Comparison of ENCODE assay signal across 15 mouse cellular contexts in the genomic region with DNA sequence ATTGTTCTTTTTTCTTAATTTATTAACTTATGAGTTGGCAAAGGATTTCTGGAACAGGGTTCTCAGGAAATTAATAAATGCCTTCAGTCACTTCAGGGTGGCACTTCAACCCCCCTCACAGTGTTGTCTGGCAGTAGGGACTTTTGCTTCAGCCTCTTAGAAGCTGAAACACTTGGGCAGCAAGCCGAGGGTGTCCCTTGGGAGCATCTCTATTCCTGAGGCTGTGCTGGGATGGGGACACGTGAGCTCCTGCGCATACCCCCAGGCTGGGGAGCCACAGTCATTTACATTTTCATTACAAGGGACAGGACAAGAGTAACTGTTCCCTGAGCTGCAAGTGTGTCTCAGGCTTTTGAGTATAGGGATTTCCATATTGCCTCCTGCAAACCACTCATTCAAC. TPM values are rescaled to one million over a fixed set of nuclear protein-coding genes. Genes with fewer than 3 reads are reported as not detected.
DNase-seq lines count a peak whose midpoint lies in the region; ATAC-seq lines count a peak whose summit lies in the region.
"Had no signal": no experiment of that assay in that cellular context is flagged by ENCODE, and none has a peak within 500 bp of the region (broad histone marks: within the 10 kb centered on the region; RNA-seq: fewer than 3 reads in every experiment).

No protein-coding gene starts in this region.

- no peak overlapping the region for H3K4me2 ChIP-seq in hindbrain, embryonic 13.5 days
- H3K4me2 ChIP-seq in hindbrain, embryonic 16.5 days (ENCODE audit: low read length), result no peak overlapping the region
- no peak overlapping the region for H3K4me2 ChIP-seq in hindbrain, embryonic 14.5 days (replicated peaks)
- H3K4me2 ChIP-seq in neural tube, embryonic 14.5 days (ENCODE audit: low read depth, low read length), result no peak overlapping the region

- H3K36me3 ChIP-seq in hindbrain, embryonic 13.5 days, result peaks cover 11% of the 10 kb centered on the region
- H3K36me3 ChIP-seq in hindbrain, embryonic 16.5 days (ENCODE audit: control insufficient read depth, insufficient read depth, low read length), result no peaks in the 10 kb centered on the region
- H3K36me3 ChIP-seq in hindbrain, embryonic 14.5 days (replicated peaks; ENCODE audit: control insufficient read depth, insufficient read depth), result peaks cover 12% of the 10 kb centered on the region; the same call in 1 of the 2 replicates
- no peaks in the 10 kb centered on the region; the same call in none of the 2 replicates for H3K36me3 ChIP-seq in neural tube, embryonic 14.5 days (ENCODE audit: control insufficient read depth, insufficient read depth, low read length)

- no peak for ATAC-seq in hindbrain, embryonic 13.5 days (ENCODE audit: low FRiP score)
- no peak for ATAC-seq in hindbrain, embryonic 16.5 days
- ATAC-seq in hindbrain, embryonic 14.5 days (ENCODE audit: low FRiP score), result no peak
- no peak for ATAC-seq in neural tube, embryonic 14.5 days (ENCODE audit: low read depth)

- peak overlapping the region; percentile 68; the same call in 1 of the 2 replicates for H3K9ac ChIP-seq in hindbrain, embryonic 13.5 days
- no peak overlapping the region for H3K9ac ChIP-seq in hindbrain, embryonic 16.5 days (ENCODE audit: low read depth, low read length)
- H3K9ac ChIP-seq in hindbrain, embryonic 14.5 days, result peak overlapping the region; percentile 53; the same call in 1 of the 2 replicates
- no peak overlapping the region for H3K9ac ChIP-seq in neural tube, embryonic 14.5 days (replicated peaks; ENCODE audit: low read depth, low read length)

- DNase-seq in cerebellum, adult 9-11 months, result peak; percentile 20
- no peak for DNase-seq in cerebellum, adult 8-10 months
- no peak for DNase-seq in hindbrain, embryonic 14.5 days (ENCODE audit: low spot score)
- DNase-seq in layer of hippocampus, adult 8-10 months (ENCODE audit: low spot score in 2 of 2), result no peak
- DNase-seq: adrenal gland, adult 8-10 months; cerebellum, adult 2 months; gastrocnemius, postnatal 14 days; kidney, adult 8-10 months; kidney, postnatal 36 days; lung, adult 18-20 months; thymus, postnatal 14 days had no signal

- H3K27me3 ChIP-seq in hindbrain, embryonic 13.5 days, result no peaks in the 10 kb centered on the region
- H3K27me3 ChIP-seq in hindbrain, embryonic 16.5 days (replicated peaks; ENCODE audit: control insufficient read depth, insufficient read depth, low read length), result no peaks in the 10 kb centered on the region
- no peaks in the 10 kb centered on the region for H3K27me3 ChIP-seq in hindbrain, embryonic 14.5 days (ENCODE audit: control insufficient read depth, insufficient read depth, low read length)
- no peaks in the 10 kb centered on the region for H3K27me3 ChIP-seq in neural tube, embryonic 14.5 days (ENCODE audit: control insufficient read depth, insufficient read depth, low read length)
- H3K27me3 ChIP-seq: CH12.LX had no signal

- H3K4me1 ChIP-seq in hindbrain, embryonic 13.5 days (replicated peaks), result peaks cover 78% of the 10 kb centered on the region
- peaks cover 54% of the 10 kb centered on the region for H3K4me1 ChIP-seq in hindbrain, embryonic 16.5 days (ENCODE audit: control insufficient read depth, insufficient read depth, low read depth, low read length)
- H3K4me1 ChIP-seq in hindbrain, embryonic 14.5 days (replicated peaks; ENCODE audit: control insufficient read depth, insufficient read depth, low read length), result peaks cover 62% of the 10 kb centered on the region
- peaks cover 66% of the 10 kb centered on the region for H3K4me1 ChIP-seq in neural tube, embryonic 14.5 days (ENCODE audit: control insufficient read depth, insufficient read depth, low read length)

- no peaks in the 10 kb centered on the region for H3K9me3 ChIP-seq in hindbrain, embryonic 13.5 days
- H3K9me3 ChIP-seq in hindbrain, embryonic 16.5 days (ENCODE audit: control insufficient read depth, low read length), result no peaks in the 10 kb centered on the region
- no peaks in the 10 kb centered on the region for H3K9me3 ChIP-seq in hindbrain, embryonic 14.5 days (ENCODE audit: control insufficient read depth, low read length)
- no peaks in the 10 kb centered on the region for H3K9me3 ChIP-seq in neural tube, embryonic 14.5 days (ENCODE audit: control insufficient read depth, low read length)

- no peak overlapping the region for H3K4me3 ChIP-seq in hindbrain, embryonic 13.5 days
- H3K4me3 ChIP-seq in hindbrain, embryonic 16.5 days (ENCODE audit: low read length), result no peak overlapping the region
- H3K4me3 ChIP-seq in hindbrain, embryonic 14.5 days (replicated peaks; ENCODE audit: low read length), result no peak overlapping the region
- no peak overlapping the region for H3K4me3 ChIP-seq in neural tube, embryonic 14.5 days (ENCODE audit: low read depth, low read length)

- WGBS in hindbrain, embryonic 13.5 days, result 25% methylated on average over 3 of the region's 3 CpGs
- WGBS in hindbrain, embryonic 16.5 days, result 43% methylated on average over 3 of the region's 3 CpGs
- 23% methylated on average over 3 of the region's 3 CpGs for WGBS in hindbrain, embryonic 14.5 days
- WGBS in neural tube, embryonic 14.5 days, result 26% methylated on average over 3 of the region's 3 CpGs

- H3K27ac ChIP-seq in hindbrain, embryonic 13.5 days, result peak overlapping the region; percentile 95
- H3K27ac ChIP-seq in hindbrain, embryonic 16.5 days (ENCODE audit: low read depth, low read length), result no peak overlapping the region
- peak overlapping the region; percentile 92 for H3K27ac ChIP-seq in hindbrain, embryonic 14.5 days
- H3K27ac ChIP-seq in neural tube, embryonic 14.5 days (ENCODE audit: low read depth, low read length), result peak overlapping the region; percentile 83; the same call in 1 of the 2 replicates

RNA-seq across cellular contexts. Expression of a gene that starts 35.8 kb away (rescaled TPM):
- 38.4 and 41.7 TPM in 2 replicates for polyA plus RNA-seq in hindbrain, embryonic 13.5 days (2015; fragmentation: Nextera tagmentation; extraction: Ambion mirVana)
- 23.8 and 34.7 TPM in 2 replicates for polyA plus RNA-seq in hindbrain, embryonic 16.5 days (2015; fragmentation: Nextera tagmentation; extraction: Ambion mirVana)
- polyA plus RNA-seq in hindbrain, embryonic 14.5 days (2014; fragmentation: Nextera tagmentation; extraction: Ambion mirVana), result 62.2 and 69.5 TPM in 2 replicates
- polyA plus RNA-seq in neural tube, embryonic 14.5 days (2014; fragmentation: Nextera tagmentation; extraction: Ambion mirVana), result 71.4 and 77.5 TPM in 2 replicates
- total RNA-seq in layer of hippocampus, adult 8-10 months (2022), result 100 to 1,000 TPM in 1 of 4 experiments, 10 to 100 TPM in 3; 82.8 to 103 (median 94.8) TPM

RNA-seq across cellular contexts. Expression of a gene that starts 41.6 kb away (rescaled TPM):
- 135 and 137 TPM in 2 replicates for polyA plus RNA-seq in hindbrain, embryonic 13.5 days (2015; fragmentation: Nextera tagmentation; extraction: Ambion mirVana)
- polyA plus RNA-seq in hindbrain, embryonic 16.5 days (2015; fragmentation: Nextera tagmentation; extraction: Ambion mirVana), result 87.7 and 88.8 TPM in 2 replicates
- polyA plus RNA-seq in hindbrain, embryonic 14.5 days (2014; fragmentation: Nextera tagmentation; extraction: Ambion mirVana), result 109 and 115 TPM in 2 replicates
- 104 and 120 TPM in 2 replicates for polyA plus RNA-seq in neural tube, embryonic 14.5 days (2014; fragmentation: Nextera tagmentation; extraction: Ambion mirVana)
- 10 to 100 TPM; 33.5 to 41.2 (median 38.7) TPM for total RNA-seq in layer of hippocampus, adult 8-10 months (2022)

RNA-seq across cellular contexts. Expression of a gene that starts 51.7 kb away (rescaled TPM):
- polyA plus RNA-seq in hindbrain, embryonic 13.5 days (2015; fragmentation: Nextera tagmentation; extraction: Ambion mirVana), result 93.7 and 93.8 TPM in 2 replicates
- 95.5 and 98.6 TPM in 2 replicates for polyA plus RNA-seq in hindbrain, embryonic 16.5 days (2015; fragmentation: Nextera tagmentation; extraction: Ambion mirVana)
- polyA plus RNA-seq in hindbrain, embryonic 14.5 days (2014; fragmentation: Nextera tagmentation; extraction: Ambion mirVana), result 96.5 and 97.5 TPM in 2 replicates
- 82.6 and 91.7 TPM in 2 replicates for polyA plus RNA-seq in neural tube, embryonic 14.5 days (2014; fragmentation: Nextera tagmentation; extraction: Ambion mirVana)
- total RNA-seq in layer of hippocampus, adult 8-10 months (2022), result 10 to 100 TPM; 54.2 to 71.4 (median 58.9) TPM

Comparison
In these comparisons a context has a peak if more than half of its experiments do, and no peak if none do; other contexts are left out.
1. H3K9ac ChIP-seq: peak in hindbrain, embryonic 13.5 days (single experiment) and hindbrain, embryonic 14.5 days (single experiment); none in hindbrain, embryonic 16.5 days (single experiment) and neural tube, embryonic 14.5 days (single experiment).